Mouse (Mus musculus) A20 (cell line): ENCODE data around the gene Slc39a11.

Experiments used
- DNase-seq: peaks from one replicate; pipeline ENCODE4 v3.0.0-alpha.2; 2011; ENCODE audit warnings: low read depth, low spot score

Slc39a11 gene

DNA sequence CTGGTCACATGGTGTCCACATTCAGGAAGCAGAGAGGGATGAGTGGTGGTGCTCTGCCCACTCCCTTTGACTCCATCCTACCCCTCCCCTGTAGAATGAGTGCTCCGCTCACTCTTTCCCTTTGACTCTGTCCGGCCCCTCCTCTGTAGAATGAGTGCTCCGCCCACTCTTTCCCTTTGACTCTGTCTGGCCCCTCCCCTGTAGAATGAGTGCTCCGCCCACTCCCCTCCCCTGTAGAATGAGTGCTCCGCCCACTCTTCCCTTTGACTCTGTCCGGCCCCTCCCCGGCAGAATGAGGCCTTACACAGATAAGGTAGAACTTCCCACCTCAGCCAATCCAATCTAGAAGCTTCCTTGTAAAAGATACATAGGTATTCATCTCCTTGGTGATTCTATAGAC lies 137.7 kb downstream of the Slc39a11 start:
- DNase-seq, result no peak

DNA sequence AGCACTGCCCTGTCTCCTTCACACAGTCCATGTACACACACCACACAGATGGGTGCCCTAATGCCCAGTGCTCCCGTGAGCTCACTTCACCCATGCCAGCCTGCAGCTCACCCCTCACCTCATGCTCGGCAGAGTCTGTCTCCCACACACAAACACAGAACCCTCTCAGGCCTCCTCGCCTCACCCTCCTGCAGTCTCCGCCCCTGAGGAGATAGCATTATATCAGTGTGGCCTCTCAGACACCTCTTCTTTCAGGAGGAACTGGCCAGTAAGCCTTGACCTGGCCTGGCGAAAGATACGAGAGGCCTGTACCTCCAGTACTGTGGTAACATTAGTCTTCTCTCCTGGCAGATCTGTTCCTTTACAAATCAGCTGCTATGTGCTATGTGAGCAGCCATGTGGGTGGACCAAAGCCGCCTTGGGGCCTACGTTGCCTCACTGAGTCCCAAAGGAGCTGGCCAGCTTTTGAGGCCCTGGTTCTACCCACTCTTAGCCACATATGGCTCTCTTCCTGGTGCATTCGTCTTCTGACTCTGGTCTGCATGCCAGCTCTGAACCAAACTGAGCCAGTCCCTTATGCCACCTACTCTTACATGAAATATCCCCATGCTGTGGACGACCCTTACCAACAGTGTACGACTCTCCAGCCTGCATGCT lies 138.8 kb downstream of the Slc39a11 start:
- DNase-seq, result no peak

DNA sequence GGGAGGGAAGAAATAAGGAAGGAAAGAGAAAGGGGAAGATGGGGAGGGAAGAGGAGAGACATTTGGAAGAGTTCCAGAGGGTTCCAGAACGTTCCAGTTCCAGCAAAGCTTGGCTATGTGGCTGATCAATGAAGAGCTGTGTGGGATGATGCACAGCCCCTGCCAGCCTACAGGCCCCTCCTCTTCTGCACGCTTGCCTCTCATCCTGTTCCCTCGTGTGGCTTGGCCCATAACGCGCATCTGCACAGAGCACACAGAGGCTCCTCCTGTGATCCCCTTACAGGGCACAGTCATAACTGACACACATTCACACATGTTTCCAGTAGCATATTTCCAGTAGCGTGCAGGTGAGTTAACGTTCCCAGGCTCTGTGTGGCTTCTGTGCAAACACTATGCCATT lies 139.6 kb downstream of the Slc39a11 start:
- DNase-seq, result no peak

DNA sequence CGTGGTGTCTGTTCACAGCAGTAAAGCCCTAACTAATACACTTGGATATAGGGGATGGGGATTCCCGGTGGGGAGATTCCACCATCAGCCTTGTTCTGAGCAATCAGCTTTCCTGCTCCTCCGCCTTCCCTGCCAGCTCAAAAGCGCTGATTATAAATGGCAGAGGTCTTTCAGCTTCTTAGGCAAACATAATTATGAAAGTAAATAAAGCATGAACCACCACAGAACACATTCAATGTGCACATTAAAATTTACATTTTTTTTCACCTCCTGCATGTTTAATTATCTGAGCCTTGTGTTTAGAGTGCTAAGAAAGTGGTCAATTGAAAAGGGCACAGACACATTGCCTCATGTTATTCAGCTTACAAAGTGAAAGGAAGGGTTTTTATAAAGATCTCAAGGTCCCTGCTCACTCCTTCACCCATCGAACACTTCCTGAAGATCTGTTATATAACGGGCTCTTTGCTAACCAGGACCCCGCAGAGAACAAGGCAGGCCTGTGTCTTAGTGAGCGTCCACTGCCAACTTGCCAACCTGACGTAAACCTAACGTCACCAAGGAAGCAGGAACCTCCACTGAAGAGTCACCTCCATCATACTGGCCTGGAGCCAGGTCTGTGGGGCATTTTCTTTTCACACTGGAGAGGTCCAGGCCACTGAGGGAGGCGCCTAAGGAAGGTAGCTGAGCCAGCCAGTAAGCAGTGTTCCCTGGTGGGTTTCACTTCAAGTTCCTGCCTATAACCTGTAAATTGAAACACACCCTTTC lies 142.0 kb downstream of the Slc39a11 start:
- peak; percentile 17 for DNase-seq

DNA sequence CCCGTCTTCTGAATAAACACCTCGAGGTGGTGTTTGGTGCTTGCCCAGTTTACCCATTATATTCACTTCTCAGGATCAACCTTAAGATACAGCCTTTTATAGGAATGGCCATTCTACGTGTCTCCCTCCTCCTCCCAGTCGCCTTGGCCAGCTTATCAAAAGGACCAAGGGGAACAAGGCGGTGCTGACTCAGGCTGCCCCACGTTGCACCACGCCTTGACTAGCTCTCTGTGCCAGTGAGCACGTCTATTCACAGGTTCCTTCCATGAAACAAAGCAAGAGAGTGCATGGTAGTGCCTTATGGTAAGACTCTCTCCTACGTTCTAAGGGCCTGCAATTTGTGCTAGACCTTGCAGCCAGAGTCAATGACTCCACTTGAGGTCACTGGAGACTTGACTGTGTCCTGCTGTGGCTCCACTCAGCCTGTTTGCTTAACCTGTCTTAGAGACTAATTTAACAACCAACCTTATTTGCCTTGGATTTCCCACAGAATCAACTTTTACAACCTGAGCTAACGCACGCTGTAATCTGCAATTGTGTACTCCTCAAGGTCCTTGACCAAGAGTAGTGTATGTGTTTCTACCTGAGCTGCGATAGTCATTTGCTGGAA lies 144.2 kb downstream of the Slc39a11 start:
- DNase-seq, result no peak

DNA sequence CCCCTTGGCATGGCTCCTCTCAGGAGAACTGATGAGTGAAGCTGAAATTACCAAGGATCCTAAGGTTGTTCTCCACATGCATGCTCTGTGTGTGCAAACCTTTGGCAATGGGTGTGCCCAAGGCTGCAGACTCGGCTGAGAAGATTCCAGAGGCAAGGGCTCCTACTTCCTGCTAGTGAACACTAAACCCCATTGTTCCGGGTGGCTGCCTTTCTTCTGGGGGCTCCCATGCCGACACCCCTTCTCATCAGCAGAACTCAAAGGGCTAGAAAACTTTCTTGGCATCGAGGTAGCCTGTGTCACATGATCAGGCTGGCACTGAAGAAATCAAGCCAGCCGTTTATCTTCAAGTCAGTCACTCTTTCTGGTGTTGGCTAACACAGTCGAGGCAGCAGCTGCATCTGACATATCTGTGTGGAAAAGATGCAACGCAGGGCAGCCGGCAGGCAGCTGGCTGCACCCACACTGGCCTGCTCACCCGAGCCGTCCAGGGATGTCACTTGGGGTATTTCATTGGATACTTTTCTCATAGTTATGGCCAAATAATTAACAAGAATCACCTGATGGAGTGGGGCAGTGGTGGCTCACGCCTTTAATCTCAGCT lies 145.3 kb downstream of the Slc39a11 start:
- no peak for DNase-seq

DNA sequence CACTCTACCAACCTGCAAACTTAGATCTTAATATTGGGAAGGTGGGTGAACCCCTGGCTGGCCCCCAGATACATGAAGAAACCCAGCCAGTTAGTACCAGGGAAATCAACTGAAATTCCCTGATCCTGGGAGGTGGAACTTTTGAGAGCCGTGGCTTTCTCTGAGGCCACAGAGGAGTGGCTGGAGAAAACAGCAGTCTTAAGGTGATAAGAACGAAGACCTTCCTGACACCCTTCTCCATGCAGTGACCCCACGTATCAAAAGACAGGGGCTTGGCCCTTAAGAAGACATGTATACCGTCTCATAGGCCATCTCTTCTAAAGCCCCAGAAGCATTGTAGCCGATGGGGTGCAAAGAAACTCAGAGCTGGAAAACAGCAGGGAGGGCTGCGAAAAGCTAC lies 146.9 kb downstream of the Slc39a11 start:
- no peak for DNase-seq

DNA sequence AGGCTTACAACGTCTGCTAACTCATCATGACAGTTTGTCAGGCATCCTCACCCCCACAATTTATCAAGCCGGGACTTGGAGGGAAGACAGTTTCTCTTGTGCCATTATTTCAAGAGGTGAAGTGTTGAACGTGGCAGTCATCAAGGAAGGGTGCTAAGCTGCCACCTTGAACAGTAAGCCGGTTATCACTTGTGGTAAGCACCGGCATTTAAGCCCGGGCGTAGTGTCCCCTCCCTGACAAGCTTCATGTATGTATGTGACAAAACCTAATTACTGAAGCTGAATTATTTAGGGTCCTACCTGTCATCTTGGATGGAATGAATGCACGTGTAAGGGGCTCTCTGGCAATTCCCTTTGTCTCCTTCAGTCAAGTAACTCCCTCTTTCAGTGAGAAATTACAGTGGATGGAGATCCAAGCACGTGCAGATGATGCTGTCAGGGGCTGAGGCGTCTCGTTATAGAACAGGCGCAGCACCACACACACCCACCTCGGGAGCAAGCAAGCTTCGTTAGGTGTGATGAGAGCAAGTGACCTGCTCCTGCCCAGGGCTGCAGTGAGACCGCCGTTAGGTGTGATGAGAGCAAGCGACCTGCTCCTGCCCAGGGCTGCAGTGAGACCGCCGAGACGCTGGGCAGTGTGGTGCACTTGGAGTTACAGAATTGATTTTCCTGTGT lies 149.1 kb downstream of the Slc39a11 start:
- no peak for DNase-seq

DNA sequence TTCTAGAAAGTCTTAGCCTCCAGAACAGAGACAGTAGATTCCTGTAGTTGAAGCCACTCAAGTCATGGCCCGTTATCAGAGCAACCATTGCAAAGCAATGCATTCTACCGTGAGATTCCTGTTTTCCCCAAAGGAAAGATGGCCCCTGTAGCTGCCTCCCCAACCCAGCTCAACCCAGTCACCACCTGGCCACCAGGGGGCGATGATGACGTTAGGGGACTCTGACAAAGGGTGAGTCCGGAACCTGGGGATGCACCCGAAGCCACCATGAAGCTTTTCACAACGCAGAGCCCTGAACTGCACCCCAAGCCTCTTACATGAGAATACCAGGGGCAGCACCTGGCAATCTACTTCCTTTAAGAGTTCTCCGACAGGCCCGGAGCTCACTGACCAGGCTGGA lies 151.0 kb downstream of the Slc39a11 start:
- peak; percentile 59 for DNase-seq

DNA sequence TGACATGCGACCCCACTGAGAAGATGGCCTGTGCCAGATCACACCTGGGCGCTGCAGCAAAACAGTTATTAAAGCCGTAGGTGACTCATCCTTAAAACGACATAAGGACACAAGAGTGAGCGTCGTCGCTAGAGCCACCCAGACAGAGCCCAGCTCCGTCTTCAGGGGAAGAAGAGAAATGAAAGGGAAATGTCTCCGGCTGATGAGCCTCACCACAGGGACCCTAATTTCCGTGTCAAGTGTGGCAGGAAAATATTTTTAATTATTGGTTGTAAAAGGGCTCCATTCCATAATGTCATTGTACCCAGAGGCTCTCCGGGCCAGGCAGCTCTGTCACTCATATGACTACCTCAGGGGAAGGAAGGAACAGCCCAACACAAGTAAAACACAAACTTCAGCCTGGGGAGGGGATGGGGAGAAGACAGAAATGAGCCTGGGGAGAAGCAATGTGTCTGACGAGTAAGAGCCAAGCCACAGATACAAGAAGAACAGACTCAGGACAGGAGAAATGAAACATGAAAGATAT lies 155.8 kb downstream of the Slc39a11 start:
- no peak for DNase-seq

DNA sequence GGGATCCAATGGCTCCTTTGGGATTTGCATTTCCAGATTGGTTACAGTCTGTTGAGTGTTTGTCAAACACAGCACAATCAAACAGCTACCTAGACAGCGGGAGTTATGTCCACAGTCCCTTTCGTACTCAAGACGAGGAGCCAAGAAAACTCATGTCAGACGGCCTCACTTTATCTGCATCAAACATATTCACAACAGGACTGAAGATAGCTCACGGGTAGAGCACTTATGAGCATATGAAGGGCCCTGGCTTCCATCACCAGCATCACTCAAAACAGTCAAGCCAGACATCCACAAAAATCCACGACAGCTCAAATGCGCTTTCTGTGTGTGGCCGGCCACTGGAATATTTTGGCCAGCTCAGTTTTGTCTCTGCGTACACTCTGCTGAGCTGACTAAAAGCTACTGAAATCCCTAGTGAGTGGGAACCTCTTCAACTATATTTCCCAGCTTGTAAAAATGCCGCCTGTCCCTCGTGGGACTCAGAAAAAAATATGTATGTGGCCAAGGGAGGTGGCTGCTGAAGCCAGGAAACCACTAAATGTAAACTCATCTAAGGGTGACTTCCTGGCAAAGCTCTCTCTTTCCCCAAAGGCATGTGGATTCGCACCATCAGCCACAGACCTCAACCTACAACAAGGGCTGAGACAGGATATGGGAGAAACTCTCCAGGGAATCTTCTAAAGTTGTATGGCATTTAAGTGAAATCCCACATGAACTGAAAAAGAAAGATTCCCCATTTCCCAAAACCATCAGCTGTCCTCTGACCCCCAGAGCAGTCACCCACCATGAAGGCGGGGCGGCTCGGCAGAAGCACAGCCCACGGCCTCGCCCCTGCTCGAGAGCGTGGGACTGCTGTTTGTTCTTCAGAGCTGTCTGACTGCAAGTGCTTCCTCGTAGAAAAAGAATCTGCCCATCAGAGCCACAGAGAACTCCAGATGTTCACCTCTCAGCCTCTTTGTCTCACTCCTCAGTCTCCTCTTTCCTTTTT lies 159.1 kb downstream of the Slc39a11 start:
- DNase-seq, result no peak

DNA sequence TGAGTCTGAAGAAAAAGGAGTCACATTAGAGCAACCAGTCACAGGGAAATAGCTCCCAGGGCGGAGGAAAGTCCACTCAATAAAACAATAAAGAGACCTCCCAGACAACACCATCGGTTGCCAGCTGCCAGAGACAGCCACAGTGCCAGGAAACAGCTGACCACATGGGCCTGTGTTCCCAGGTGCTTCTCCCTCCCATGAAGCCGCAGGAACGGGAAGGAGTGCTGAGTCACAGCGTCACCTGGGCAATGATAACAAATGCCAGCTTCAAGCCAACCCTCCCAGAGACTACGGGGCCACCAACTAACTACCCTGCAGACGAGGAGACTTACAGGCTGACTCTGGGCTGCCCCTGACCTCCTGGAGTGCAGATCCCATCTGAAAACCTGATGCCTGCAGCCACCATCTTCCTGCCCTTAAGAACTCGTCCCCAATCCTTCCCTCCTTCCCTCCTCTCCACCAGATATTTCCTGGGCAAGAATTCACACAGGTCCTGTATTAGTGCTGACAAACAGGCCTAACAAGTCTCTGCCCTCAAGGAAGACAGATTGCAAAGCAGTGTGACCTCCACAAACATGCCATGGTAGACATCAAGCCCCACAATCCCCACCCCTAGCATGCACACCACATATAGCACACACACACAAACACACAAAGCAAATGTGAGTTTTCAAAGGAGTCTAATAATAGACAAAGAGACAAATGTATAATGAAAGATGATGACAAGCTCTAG lies 162.1 kb downstream of the Slc39a11 start:
- DNase-seq, result no peak

DNA sequence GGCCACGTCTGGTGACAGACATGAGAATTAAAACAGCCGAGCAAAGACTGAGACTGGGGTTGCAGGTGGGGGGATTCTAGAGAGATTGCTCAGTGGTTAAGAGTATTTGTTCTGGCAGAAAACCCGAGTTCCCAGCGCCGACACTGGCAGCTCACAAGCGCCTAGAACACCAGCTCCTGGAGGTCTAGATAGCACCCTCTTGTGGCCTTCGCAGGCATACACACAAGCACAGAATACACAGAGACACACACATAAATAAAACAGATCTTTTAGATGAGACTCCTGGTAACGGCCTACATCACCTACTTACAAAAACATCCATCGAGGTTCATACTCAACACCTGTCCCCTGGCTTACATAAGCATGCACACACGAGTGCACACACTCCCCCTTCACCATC lies 165.8 kb downstream of the Slc39a11 start:
- DNase-seq, result peak; percentile 36

DNA sequence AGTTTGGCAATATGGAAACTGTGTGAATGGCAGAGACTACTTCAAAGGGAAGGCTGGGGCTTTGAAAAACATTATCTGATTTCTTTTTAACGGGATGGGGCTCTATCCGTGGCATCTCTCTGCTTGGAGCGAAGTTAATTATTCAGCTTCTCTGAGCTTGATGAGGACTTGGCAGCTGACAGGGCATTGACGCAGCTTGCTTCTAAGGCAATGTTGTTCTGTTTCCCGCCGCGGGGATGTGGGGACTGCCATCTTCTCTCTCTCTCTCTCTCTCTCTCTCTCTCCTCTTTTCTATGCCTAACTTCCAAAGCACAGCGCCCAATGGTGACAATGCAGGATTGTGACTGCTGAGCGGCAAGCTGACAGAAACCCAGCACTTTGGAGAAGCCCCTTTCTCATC lies 172.3 kb downstream of the Slc39a11 start:
- no peak for DNase-seq

DNA sequence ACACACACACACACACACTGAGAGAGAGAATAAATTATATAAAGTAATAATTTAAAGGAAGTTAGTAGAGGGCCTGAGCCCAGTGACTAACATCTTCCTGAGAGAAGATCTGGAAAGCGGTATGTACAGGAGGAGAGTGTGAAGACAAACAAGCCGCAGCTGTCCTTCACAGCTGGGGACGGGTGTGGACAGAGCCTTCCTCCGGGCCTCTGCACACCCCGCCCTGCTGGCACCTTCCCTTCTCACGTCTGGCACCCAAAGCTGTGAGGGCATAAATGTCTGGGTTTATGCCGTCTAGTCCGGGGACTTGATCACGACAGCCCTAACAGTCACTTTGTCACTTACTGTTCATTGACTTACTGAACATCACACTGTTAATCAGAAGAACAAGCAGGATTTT lies 173.2 kb downstream of the Slc39a11 start:
- no peak for DNase-seq

DNA sequence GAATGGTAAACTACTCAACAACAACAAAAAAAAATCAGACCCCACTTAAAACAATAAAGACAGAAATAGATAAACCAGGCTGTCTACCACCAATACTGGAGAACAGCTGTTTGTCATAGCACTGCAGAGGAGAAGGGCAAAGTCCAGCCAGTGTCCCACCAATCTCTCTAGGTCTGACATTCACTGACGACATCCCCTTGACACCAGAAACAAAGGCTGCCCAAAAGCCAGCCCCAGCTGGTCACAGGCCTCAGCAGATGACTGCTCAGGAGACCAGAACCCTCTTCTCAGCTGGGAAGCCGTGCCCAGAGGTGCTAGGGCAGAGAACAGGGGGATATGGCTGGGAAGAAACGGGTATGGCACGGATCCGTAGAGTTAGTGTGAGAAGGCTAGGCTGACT lies 174.4 kb downstream of the Slc39a11 start:
- no peak for DNase-seq

DNA sequence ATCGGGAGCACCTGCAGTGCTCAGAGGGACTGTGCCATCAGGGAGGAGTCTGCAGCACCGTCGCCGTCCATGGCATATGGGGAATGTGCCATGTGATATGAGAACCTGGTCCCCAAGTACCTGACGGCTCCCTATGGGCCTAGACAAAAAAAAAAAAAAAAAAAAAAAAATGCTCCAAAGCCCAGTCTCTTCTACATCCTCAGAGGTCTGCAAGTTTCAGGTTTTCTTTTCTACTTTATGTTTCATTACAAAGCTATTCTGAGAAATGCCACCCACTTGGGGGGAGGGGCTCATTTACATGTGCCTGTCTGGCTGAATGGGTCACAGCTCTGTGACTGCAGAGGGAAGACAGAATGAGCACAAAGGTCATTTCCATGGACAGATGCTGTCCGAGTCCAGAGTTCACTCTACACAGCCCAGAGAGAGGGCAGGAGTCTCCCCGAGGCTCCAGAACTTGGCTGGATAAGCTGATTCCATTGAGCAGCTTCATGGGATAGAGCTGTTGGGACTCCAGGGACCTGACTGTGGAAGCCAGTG lies 175.8 kb downstream of the Slc39a11 start:
- peak; percentile 72 for DNase-seq

DNA sequence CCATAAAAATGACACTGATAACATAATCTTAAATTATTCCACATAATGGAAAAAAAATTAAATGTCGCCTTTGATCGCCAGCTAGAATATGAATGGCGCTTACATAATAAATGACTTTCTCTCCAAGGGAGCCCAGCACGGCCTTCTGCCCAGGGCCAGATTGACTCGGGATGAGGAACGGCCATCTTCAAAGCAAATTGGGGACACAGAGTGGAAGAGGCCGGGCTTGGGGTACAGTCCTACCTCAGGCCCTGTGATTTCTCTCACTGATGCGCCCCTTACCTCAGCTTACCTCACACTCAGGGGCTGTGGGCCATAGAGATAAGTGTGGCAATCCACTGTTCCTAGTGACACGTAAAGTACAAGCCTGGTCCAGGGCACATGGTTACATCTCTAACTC lies 177.9 kb downstream of the Slc39a11 start:
- DNase-seq, result no peak

DNA sequence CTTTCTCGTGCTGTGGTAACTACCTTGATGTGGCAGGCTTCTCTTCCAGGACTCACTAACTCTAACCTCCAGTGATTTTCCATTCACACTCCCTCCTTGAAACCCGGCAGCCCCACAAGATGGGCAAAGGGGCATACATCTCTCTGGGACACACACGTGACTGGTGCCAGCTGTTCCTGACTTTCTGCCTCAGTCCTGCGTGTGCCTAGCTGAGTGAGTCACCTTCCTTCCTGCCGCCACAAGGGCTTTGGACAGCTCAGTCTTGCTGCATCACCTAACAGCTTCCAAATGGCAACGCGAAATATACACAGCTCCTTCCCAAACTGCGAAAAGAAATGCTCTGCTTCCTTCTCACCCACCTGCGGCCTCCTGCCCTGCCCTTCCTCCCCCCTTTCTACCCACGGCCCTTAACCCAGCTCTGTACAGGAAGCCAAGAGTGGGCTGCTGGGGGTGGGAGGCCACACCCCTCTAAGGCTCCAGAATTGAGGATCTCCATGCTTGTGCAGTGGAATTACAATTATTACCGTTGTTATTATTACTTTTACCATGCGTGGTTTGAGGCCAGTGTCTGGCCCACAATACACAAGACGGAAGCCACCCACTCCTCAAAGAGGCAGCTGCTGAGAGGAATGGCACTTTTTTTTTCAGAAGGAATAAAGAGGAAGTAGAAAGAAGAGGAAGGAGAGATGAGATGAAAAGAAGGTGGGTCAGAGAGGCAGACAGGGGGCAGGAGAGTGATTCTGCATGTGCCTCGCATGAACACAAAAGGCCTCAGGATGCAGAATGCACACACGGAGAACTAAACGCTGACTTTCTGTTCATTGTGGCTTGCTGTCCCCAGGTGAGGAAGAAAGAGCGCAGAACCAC lies 179.7 kb downstream of the Slc39a11 start:
- DNase-seq, result no peak
